Mouse (Mus musculus): ENCODE data around the gene Mcfd2. TPM values are rescaled to one million over a fixed set of nuclear protein-coding genes. Genes with fewer than 3 reads are reported as not detected.

The Mcfd2 gene
- polyA plus RNA-seq, 1 experiment from 2014 or later = 53.8 TPM

DNA sequence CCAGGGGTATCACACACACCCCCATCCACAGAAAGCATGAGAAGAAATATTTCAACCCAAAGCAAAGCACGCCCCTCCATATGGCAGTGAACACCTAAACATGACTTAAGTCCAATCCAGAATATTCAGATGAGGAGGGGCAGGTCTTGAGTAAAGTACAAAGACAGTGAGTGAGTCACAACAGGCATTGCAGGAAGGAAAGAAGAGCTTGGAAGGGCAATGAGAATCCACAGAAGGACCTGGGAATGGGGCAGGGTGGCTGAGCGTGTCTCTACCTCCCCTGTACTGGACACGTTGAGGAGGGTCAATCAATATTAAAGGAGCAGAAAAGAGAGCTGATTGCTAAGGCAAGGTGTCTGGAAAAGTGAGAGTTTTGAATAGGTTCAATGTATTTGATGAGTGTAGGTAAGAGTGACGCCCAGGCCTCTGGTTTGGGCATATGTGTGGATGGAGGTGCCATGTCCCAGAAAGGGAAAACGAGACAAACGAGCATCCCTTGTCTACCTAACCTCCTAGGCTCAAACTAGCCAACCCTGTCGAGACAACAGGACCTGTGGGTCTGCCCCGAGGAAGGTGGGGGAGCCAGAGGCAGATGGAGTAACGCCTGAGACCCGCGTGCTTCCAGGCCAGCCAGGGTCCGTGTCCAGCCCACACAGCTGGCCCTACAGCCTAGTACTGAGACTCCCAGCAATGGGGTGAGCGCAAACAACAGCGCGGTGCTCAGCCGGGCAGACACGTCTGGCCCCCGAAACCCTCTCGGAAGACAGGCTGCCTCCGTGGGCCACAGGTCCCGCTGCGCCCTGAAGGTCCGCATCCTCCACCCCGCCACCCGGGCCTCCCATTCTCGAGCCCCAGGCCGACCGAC lies 576 bp downstream of the Mcfd2 start:
- ATAC-seq (replicated peaks) = peak; percentile 81
- WGBS = 7% methylated on average over 27 of the region's 28 CpGs
- Histone ChIP-seq H3K4me1 (peaks cover 21% of the 10 kb centered on the region), H3K36me3 (peaks cover 23% of the 10 kb centered on the region), H3K9ac (replicated peaks) (peak overlapping the region; percentile 74), H3K4me2 (replicated peaks) (peak overlapping the region; percentile 67), H3K27me3 (no peaks in the 10 kb centered on the region), H3K27ac (replicated peaks) (peak overlapping the region; percentile 41), H3K4me3 (peak overlapping the region; percentile 61), H3K9me3 (no peaks in the 10 kb centered on the region; the same call in 1 of the 2 replicates)

GRCm38 (mm10) chr17:87264054-87264830 lies 1.5 kb downstream of the Mcfd2 start:
- Histone ChIP-seq H3K4me3 (peak overlapping the region; percentile 61), H3K9ac (replicated peaks) (no peak overlapping the region), H3K36me3 (peaks cover 33% of the 10 kb centered on the region), H3K9me3 (no peaks in the 10 kb centered on the region; the same call in 1 of the 2 replicates), H3K27ac (replicated peaks) (no peak overlapping the region), H3K4me2 (replicated peaks) (peak overlapping the region; percentile 67), H3K27me3 (no peaks in the 10 kb centered on the region), H3K4me1 (peaks cover 16% of the 10 kb centered on the region)
- ATAC-seq (replicated peaks) = no peak
- 95% methylated on average over 11 of the region's 11 CpGs for WGBS

DNA sequence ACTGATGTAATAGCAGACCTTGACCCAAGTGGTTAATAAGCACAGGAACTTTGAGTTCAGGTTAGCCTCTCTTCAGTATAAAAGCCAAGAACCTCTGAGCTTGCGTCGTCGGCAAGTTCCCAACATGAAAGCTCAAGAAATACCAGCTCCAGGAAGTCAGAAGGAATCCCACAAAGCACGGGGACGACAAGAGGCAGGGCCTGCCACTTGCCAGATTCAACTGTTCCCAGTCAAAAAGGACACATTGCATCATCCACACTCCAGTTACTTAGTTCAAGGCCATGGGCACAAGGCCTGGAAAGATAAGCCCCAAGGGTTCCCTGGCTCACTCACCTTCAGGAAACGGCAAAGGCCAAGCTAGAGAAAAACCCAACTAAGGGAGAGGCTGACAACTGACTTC lies 2.3 kb downstream of the Mcfd2 start:
- H3K4me3 ChIP-seq = no peak overlapping the region
- WGBS = 93% methylated on average over 6 of the region's 6 CpGs
- no peak overlapping the region for H3K9ac ChIP-seq (replicated peaks)
- H3K4me1 ChIP-seq = peaks cover 14% of the 10 kb centered on the region
- no peaks in the 10 kb centered on the region for H3K27me3 ChIP-seq
- H3K27ac ChIP-seq (replicated peaks) = no peak overlapping the region
- H3K4me2 ChIP-seq (replicated peaks) = no peak overlapping the region
- peaks cover 35% of the 10 kb centered on the region for H3K36me3 ChIP-seq
- no peaks in the 10 kb centered on the region; the same call in 1 of the 2 replicates for H3K9me3 ChIP-seq
- ATAC-seq (replicated peaks) = no peak

- no peak for ATAC-seq (replicated peaks)
- Histone ChIP-seq H3K9me3 (no peaks in the 10 kb centered on the region; the same call in 1 of the 2 replicates), H3K4me2 (replicated peaks) (no peak overlapping the region), H3K27me3 (no peaks in the 10 kb centered on the region), H3K27ac (replicated peaks) (no peak overlapping the region), H3K4me3 (no peak overlapping the region), H3K9ac (replicated peaks) (no peak overlapping the region), H3K36me3 (peaks cover 61% of the 10 kb centered on the region), H3K4me1 (no peaks in the 10 kb centered on the region)
- 89% methylated on average over 16 of the region's 16 CpGs for WGBS
Measured at GRCm38 (mm10) chr17:87255672-87256071, 10.1 kb downstream of the Mcfd2 start.

- no peaks in the 10 kb centered on the region for H3K27me3 ChIP-seq
- peaks cover 48% of the 10 kb centered on the region for H3K36me3 ChIP-seq
- H3K4me2 ChIP-seq (replicated peaks) = no peak overlapping the region
- H3K27ac ChIP-seq (replicated peaks) = no peak overlapping the region
- no peak overlapping the region for H3K9ac ChIP-seq (replicated peaks)
- H3K4me3 ChIP-seq = no peak overlapping the region
- 80% methylated on average over 8 of the region's 8 CpGs for WGBS
- no peaks in the 10 kb centered on the region for H3K9me3 ChIP-seq
- no peaks in the 10 kb centered on the region for H3K4me1 ChIP-seq
- no peak for ATAC-seq (replicated peaks)
Measured at GRCm38 (mm10) chr17:87254384-87254783, 11.4 kb downstream of the Mcfd2 start.

- H3K4me2 ChIP-seq (replicated peaks) = no peak overlapping the region
- H3K9ac ChIP-seq (replicated peaks) = no peak overlapping the region
- H3K36me3 ChIP-seq = no peaks in the 10 kb centered on the region
- no peaks in the 10 kb centered on the region for H3K4me1 ChIP-seq
- ATAC-seq (replicated peaks) = no peak
- no peak overlapping the region for H3K4me3 ChIP-seq
- H3K27me3 ChIP-seq = no peaks in the 10 kb centered on the region
- no peak overlapping the region for H3K27ac ChIP-seq (replicated peaks)
- 0 out of 2 replicates have a peak, but pooled peaks cover 2% of the 10 kb centered on the region for H3K9me3 ChIP-seq
- WGBS = 77% methylated on average over 9 of the region's 9 CpGs
Measured at GRCm38 (mm10) chr17:87246103-87246502, 19.6 kb downstream of the Mcfd2 start.

DNA sequence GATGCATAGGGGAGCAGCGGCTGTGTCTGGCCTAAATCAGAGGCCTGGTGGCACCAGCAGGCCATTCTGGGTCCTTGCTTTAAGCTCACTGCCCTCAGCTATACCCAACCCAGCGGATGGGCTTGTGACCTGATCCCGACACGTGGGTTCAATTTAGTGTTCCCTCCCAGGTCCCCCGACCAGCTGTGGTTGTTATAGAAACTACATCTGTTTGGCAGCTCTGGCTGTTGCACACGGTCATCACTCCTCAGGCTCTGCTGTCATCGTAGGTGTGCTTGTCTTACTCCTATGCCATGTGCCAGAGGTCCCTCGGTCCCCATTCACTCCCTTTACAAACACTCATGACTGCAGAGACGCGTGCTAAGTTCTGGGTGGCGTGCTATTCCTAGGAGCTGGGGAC lies 27.9 kb downstream of the Mcfd2 start:
- H3K4me3 ChIP-seq = no peak overlapping the region

DNA sequence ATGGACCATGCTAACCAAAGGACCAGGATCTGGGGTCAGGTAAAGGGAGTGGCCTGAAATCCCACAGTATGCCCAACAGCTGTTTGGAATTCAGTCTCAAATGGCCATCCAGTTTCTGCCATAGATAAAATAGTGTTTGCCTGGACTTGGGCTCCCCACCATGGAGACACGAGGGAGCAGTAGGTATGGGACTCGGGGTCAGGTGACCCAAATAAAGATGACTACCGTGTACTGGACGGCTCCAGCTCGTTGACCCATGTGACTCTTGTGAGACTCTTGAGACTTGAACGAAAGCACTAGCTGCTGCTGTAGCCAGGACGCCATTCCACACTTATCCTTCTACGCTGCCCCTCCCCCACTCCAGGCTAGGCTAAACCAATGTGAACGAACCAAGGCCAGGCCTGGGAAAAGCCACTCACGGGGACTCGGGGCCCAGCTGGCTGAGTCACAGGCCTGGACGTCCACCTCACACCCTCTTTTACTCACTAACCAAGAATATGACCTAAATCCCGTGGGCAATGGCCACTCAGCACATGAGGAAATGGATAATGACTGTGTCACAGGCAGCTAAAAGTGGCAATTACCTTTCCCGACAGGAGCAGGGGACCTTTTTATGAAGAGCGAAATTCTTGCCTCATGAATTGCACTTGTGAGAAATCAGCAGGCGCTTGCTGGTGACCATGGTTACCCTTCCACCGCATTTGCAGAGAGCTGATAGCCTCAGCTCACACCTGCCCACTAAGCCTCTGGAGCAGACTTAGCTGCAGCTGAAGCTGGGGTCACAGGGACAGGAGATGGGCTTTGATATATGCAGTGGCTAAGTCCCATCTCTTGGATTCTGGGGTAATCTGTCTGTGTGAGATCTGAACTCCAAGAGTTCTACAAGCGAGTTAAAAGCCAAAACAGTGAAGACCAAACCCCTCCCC lies 28.7 kb downstream of the Mcfd2 start:
- 0 out of 2 replicates have a peak overlapping the region, but pooled peaks have one; percentile 34 for H3K27ac ChIP-seq (replicated peaks)
- H3K9ac ChIP-seq (replicated peaks) = no peak overlapping the region
- H3K4me1 ChIP-seq = 0 out of 2 replicates have a peak, but pooled peaks cover 5% of the 10 kb centered on the region
- ATAC-seq (replicated peaks) = peak; percentile 72
- no peaks in the 10 kb centered on the region for H3K9me3 ChIP-seq
- H3K4me3 ChIP-seq = no peak overlapping the region
- H3K4me2 ChIP-seq (replicated peaks) = no peak overlapping the region
- H3K27me3 ChIP-seq = no peaks in the 10 kb centered on the region
- WGBS = 55% methylated on average over 18 of the region's 18 CpGs
- H3K36me3 ChIP-seq = no peaks in the 10 kb centered on the region

More for the DNA sequence above, 27.9 kb downstream of the Mcfd2 start:
- H3K9ac ChIP-seq (replicated peaks) = no peak overlapping the region
- ATAC-seq (replicated peaks) = no peak
- H3K36me3 ChIP-seq = no peaks in the 10 kb centered on the region
- H3K27me3 ChIP-seq = no peaks in the 10 kb centered on the region
- WGBS = 88% methylated on average over 11 of the region's 11 CpGs
- H3K27ac ChIP-seq (replicated peaks) = no peak overlapping the region
- H3K4me1 ChIP-seq = 0 out of 2 replicates have a peak, but pooled peaks cover 5% of the 10 kb centered on the region
- 0 out of 2 replicates have a peak, but pooled peaks cover 2% of the 10 kb centered on the region for H3K9me3 ChIP-seq
- H3K4me2 ChIP-seq (replicated peaks) = no peak overlapping the region

- H3K9ac ChIP-seq (replicated peaks) = no peak overlapping the region
- H3K36me3 ChIP-seq = no peaks in the 10 kb centered on the region
- H3K27me3 ChIP-seq = no peaks in the 10 kb centered on the region
- no peaks in the 10 kb centered on the region for H3K9me3 ChIP-seq
- WGBS = 92% methylated on average over 6 of the region's 6 CpGs
- H3K27ac ChIP-seq (replicated peaks) = no peak overlapping the region
- H3K4me1 ChIP-seq = 0 out of 2 replicates have a peak, but pooled peaks cover 5% of the 10 kb centered on the region
- H3K4me3 ChIP-seq = no peak overlapping the region
- ATAC-seq (replicated peaks) = no peak
- H3K4me2 ChIP-seq (replicated peaks) = no peak overlapping the region
Measured at GRCm38 (mm10) chr17:87235019-87235418, 30.7 kb downstream of the Mcfd2 start.

DNA sequence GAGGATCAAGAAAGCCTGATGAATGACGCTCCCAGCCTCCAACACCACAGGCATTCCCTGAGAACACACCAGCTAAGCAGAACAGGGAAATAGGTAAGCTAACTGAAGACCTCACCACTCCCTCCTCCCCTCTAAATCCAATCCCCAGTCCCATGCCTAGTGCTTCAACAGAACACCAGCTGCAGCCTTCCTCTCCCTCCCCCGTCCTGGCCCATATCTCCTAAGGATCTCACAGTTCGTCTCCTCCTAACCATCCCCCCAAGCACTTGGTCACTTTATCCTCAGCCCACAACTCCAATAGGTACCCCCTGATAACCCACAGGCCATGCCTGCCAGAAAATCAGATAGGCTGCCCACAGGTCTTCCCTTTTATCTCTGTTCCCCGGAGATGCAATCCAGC lies 37.9 kb downstream of the Mcfd2 start:
- no peak for ATAC-seq (replicated peaks)
- no peak overlapping the region for H3K27ac ChIP-seq (replicated peaks)
- H3K4me2 ChIP-seq (replicated peaks) = no peak overlapping the region
- no peaks in the 10 kb centered on the region for H3K36me3 ChIP-seq
- 72% methylated on average over 4 of the region's 4 CpGs for WGBS
- H3K9me3 ChIP-seq = no peaks in the 10 kb centered on the region
- no peaks in the 10 kb centered on the region for H3K27me3 ChIP-seq
- H3K9ac ChIP-seq (replicated peaks) = no peak overlapping the region
- H3K4me3 ChIP-seq = no peak overlapping the region
- no peaks in the 10 kb centered on the region for H3K4me1 ChIP-seq

- Histone ChIP-seq H3K27ac (replicated peaks) (no peak overlapping the region), H3K4me1 (no peaks in the 10 kb centered on the region), H3K4me3 (no peak overlapping the region), H3K27me3 (no peaks in the 10 kb centered on the region), H3K9ac (replicated peaks) (no peak overlapping the region), H3K36me3 (no peaks in the 10 kb centered on the region), H3K9me3 (no peaks in the 10 kb centered on the region), H3K4me2 (replicated peaks) (no peak overlapping the region)
- no peak for ATAC-seq (replicated peaks)
- WGBS = 85% methylated on average over 10 of the region's 10 CpGs
Measured at GRCm38 (mm10) chr17:87226079-87226640, 39.6 kb downstream of the Mcfd2 start.

Measured in forebrain, embryonic 15.5 days (tissue).